Mouse (Mus musculus): Measurements from ENCODE around the gene Nacc1.
A peak's percentile ranks its signal among the peaks of the same experiment; 100 is the strongest.

The Nacc1 gene

GRCm38 (mm10) chr8:84715893-84716468, 28.3 kb upstream of the Nacc1 start:
- no peak for DNase-seq (ENCODE audit: low read depth in 1 of 2, low spot score in 2 of 2)

- DNase-seq (ENCODE audit: low read depth in 1 of 2, low spot score in 2 of 2), result no peak
Observed at GRCm38 (mm10) chr8:84714161-84714560, 26.5 kb upstream of the Nacc1 start.

GRCm38 (mm10) chr8:84713381-84713780, 25.7 kb upstream of the Nacc1 start:
- DNase-seq (ENCODE audit: low read depth in 1 of 2, low spot score in 2 of 2), result no peak

GRCm38 (mm10) chr8:84712759-84713120, 25.1 kb upstream of the Nacc1 start:
- no peak for DNase-seq (ENCODE audit: low read depth in 1 of 2, low spot score in 2 of 2)

- DNase-seq (ENCODE audit: low read depth in 1 of 2, low spot score in 2 of 2), result no peak
Observed at GRCm38 (mm10) chr8:84711933-84712758, 24.5 kb upstream of the Nacc1 start.

- no peak for DNase-seq (ENCODE audit: low read depth in 1 of 2, low spot score in 2 of 2)
Observed at GRCm38 (mm10) chr8:84711312-84711711, 23.6 kb upstream of the Nacc1 start.

- no peak for DNase-seq (ENCODE audit: low read depth in 1 of 2, low spot score in 2 of 2)
Observed at GRCm38 (mm10) chr8:84709931-84710330, 22.3 kb upstream of the Nacc1 start.

- peak in 1 of 2 experiments; percentile 83 for DNase-seq (ENCODE audit: low read depth in 1 of 2, low spot score in 2 of 2)
Observed at GRCm38 (mm10) chr8:84708774-84709475, 21.3 kb upstream of the Nacc1 start.

GRCm38 (mm10) chr8:84708071-84708541, 20.4 kb upstream of the Nacc1 start:
- no peak for DNase-seq (ENCODE audit: low read depth in 1 of 2, low spot score in 2 of 2)

GRCm38 (mm10) chr8:84707267-84707883, 19.7 kb upstream of the Nacc1 start:
- DNase-seq (ENCODE audit: low read depth in 1 of 2, low spot score in 2 of 2), result peak in 1 of 2 experiments; percentile 51

GRCm38 (mm10) chr8:84706610-84707266, 19.1 kb upstream of the Nacc1 start:
- peak in 1 of 2 experiments; percentile 33 for DNase-seq (ENCODE audit: low read depth in 1 of 2, low spot score in 2 of 2)

GRCm38 (mm10) chr8:84705960-84706359, 18.3 kb upstream of the Nacc1 start:
- DNase-seq (ENCODE audit: low read depth in 1 of 2, low spot score in 2 of 2), result no peak

GRCm38 (mm10) chr8:84704867-84705831, 17.5 kb upstream of the Nacc1 start:
- DNase-seq (ENCODE audit: low read depth in 1 of 2, low spot score in 2 of 2), result no peak

- peak in 1 of 2 experiments; percentile 75 for DNase-seq (ENCODE audit: low read depth in 1 of 2, low spot score in 2 of 2)
Observed at GRCm38 (mm10) chr8:84704356-84704755, 16.7 kb upstream of the Nacc1 start.

- no peak for DNase-seq (ENCODE audit: low read depth in 1 of 2, low spot score in 2 of 2)
Observed at GRCm38 (mm10) chr8:84703466-84704249, 16.0 kb upstream of the Nacc1 start.

- no peak for DNase-seq (ENCODE audit: low read depth in 1 of 2, low spot score in 2 of 2)
Observed at GRCm38 (mm10) chr8:84702963-84703465, 15.4 kb upstream of the Nacc1 start.

- no peak for DNase-seq (ENCODE audit: low read depth in 1 of 2, low spot score in 2 of 2)
Observed at GRCm38 (mm10) chr8:84702561-84702960, 14.9 kb upstream of the Nacc1 start.

Data from monocyte, adult 2 months (primary cell).